Mouse (Mus musculus) embryonic stem cell, embryonic (primary cell): Measurements from ENCODE around the gene Zswim1.

Experiments
- CTCF ChIA-PET, 4 experiments: fragments of 300-600 bp in 2 of 4; fragments of 350-600 bp in 2 of 4; sonication (Branson Sonifier 250); formaldehyde crosslinking; loops; one replicate each; lab custom pipeline; 2022; ENCODE audit warnings: inconsistent platforms in 2 of 4; lab: Charles Lee
- POLR2A ChIA-PET, 4 experiments: fragments of 300-600 bp in 2 of 4; fragments of 350-600 bp in 2 of 4; sonication (Branson Sonifier 250); formaldehyde crosslinking; loops; one replicate each; lab custom pipeline; 2022; ENCODE audit warnings: antibody characterized with exemption in 4 of 4, inconsistent platforms in 1 of 4; lab: Charles Lee

The Zswim1 gene

DNA sequence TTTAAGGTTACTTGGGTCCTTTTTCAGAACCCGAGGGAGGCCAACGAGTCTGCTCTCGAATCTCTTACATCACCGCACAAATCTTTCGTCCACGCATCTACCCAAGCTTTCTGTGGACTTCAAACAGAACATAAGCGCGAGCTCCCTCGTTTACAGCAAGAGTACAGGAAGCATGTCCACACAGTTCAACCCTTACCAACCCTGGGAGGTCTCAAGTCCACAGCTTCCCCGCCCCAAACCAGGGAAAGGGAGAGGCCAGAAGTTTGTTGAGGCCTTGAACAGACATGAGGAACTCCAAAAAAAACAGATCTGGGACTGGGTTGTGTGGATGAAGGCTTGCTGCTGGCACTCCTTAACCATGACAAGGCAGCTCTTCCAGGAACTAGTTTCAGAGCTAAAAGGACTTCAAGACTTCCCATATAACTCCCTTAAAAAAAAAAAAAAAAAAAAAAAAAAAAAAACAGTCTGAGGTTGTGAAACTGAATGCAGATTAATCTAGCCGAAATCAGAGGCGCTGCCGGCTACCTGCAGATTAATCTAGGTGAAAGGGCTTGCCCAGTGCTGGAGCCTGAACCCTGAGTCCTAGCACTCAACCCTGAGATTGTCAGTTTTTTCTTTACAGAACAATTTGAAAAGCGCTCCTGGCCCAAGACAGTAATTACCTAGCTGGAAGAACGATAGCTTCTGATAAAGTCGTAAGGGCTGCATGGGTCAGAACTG lies 19.1 kb upstream of the Zswim1 start:
- POLR2A ChIA-PET: interaction anchor here in 3 of 4 experiments (0.6 to 24.1 kb wide), 38 partner anchors 9 to 343 kb away, joined by 3 to 694 read pairs (median 16); partner anchors contain the start of genes Ctsa (in 3 of the 3), Neurl2 (in 3 of the 3), Zswim1 (in 3 of the 3) and Pcif1 (in 2 of the 3)
- CTCF ChIA-PET: interaction anchor here (0.6 to 6.8 kb wide), 10 partner anchors 9 to 1275 kb away, joined by 3 to 68 read pairs (median 6); partner anchors contain the start of genes Wfdc10 (in 1 of the 4) and Wfdc9 (in 1 of the 4)

DNA sequence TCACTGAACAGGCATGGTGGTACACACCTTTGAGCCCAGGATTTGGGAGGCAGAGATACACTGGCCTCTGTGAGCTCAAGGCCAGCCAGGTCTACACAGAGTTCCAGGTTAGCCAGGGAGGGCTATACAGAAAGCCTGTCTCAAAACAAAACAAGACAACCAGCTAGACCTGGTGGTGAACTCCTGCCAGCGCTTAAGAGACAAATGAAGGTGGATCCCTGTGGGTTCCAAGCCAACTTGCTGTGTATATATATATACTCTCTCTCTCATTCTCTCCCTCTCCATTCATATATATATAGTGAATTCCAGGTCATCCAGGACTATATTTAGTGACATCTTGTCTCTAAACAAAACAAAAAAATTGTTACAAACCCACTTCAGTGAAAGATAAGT lies 18.6 kb upstream of the Zswim1 start:
- ChIA-PET CTCF (interaction anchor here (0.6 to 6.8 kb wide), 9 partner anchors 10 to 148 kb away, joined by 3 to 68 read pairs (median 10); partner anchors contain the start of genes Wfdc10 (in 1 of the 4), Wfdc9 (in 1 of the 4) and Zswim1 (in 1 of the 4)), POLR2A (interaction anchor here (0.8 to 24.1 kb wide), 52 partner anchors 10 to 1762 kb away, joined by 3 to 694 read pairs (median 9); partner anchors contain the start of genes Ctsa (in 3 of the 4), Neurl2 (in 3 of the 4), Zswim1 (in 3 of the 4) and Gm20458 (in 2 of the 4))

DNA sequence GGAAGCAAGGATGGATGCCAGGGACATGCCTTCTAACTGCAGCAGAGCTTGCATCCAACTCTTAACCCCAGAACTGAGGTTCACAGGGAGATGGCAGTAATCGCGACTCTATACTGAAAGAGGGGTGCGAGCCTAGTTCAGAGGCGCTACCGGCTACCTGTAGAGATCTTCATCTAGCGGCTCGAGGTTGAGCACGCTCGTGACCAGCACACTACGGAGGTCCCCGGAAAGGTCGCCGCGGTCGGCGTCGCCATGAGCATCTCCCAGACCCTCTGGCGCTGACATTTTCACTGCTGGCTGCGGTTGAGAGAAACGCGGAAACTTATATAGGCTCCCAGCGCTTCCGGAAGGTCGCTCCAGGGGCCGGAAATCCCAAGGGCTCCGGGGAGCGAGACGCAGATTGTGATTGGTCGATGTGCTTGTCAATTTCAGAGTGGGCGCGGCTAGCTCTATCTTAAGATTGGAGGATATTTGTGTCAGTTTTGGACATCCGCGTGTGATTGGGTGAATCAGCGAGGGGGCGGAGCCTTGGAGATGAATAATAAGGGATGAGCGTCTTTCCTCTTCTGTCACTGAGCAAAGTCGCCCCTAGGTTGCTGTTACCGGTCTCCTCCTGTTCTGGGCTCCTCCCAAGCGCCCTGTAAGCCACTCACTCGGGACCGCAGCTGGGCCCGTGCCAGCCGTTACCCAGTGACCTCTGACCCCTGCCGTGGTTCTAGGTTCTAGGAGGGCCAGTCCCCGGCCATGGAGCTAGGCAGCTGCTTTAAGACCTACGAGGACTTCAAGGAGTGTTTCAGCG lies 17.8 kb upstream of the Zswim1 start, which contains the start of the genes Acot8 and Zswim3:
Gene Acot8, minus strand, starts transcription at position 350 of the 799 bp plus-strand sequence.
Gene Zswim3, plus strand, starts transcription at position 566 of the 799 bp plus-strand sequence.
- ChIA-PET POLR2A (interaction anchor here (0.6 to 24.1 kb wide), 112 partner anchors 9 to 1763 kb away, joined by 3 to 694 read pairs (median 5); partner anchors contain the start of genes Zfp335 (in 4 of the 4), Zswim1 (in 4 of the 4), Ctsa (in 3 of the 4) and Neurl2 (in 3 of the 4)), CTCF (interaction anchor here (0.7 to 6.8 kb wide), 16 partner anchors 8 to 149 kb away, joined by 3 to 68 read pairs (median 4); partner anchors contain the start of genes Wfdc10 (in 1 of the 4), Wfdc9 (in 1 of the 4) and Zswim1 (in 1 of the 4))

DNA sequence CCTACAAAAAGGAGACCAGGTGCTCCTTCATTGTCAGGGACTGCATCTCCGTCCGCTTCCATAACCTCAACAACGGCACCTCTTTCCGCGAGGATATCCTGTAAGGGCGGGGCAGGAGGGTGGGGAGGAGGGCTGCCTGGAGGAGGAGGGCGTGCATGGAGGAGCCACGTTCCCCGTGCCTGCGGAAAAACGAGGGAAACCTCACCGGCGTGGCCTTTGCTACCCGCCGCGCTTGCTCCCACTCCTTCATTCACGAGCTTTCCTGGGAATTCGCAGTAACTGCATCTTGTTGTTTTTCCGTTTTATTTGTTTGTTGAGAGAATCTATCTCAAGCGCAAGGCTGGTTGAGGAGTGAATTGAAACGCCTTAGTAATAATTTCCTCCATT lies 17.2 kb upstream of the Zswim1 start:
- ChIA-PET CTCF (interaction anchor here in 3 of 4 experiments (0.7 to 6.8 kb wide), 11 partner anchors 11 to 149 kb away, joined by 3 to 68 read pairs (median 4); partner anchors contain the start of genes Wfdc10 (in 1 of the 3), Wfdc9 (in 1 of the 3) and Zswim1 (in 1 of the 3)), POLR2A (interaction anchor here (0.6 to 24.1 kb wide), 102 partner anchors 9 to 1176 kb away, joined by 3 to 694 read pairs (median 6); partner anchors contain the start of genes Zswim1 (in 4 of the 4), Ctsa (in 3 of the 4), Neurl2 (in 3 of the 4) and Pcif1 (in 3 of the 4))

DNA sequence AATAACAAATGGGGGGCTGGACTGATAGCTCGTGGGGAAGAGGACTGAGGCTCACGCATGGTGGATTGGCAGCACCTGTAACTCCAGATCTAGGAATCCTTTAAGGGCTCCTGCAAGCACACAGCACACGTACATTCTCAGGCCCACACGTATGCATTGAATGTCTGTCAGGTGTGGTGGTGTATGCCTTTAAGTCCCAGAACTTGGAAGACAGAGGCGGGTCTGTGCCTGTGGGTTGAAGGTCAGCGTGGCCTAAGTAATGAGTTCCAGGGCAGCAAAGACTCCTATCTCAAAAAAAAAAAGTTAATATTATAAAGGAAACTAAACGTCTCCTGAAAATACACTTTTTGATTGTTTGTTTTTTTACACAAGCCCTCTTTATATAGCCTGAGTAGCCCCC lies 15.9 kb upstream of the Zswim1 start:
- POLR2A ChIA-PET: interaction anchor here (1.0 to 24.1 kb wide), 29 partner anchors 8 to 111 kb away, joined by 3 to 694 read pairs (median 24); partner anchors contain the start of genes Ctsa (in 3 of the 4), Neurl2 (in 3 of the 4), Zswim1 (in 3 of the 4) and Pcif1 (in 2 of the 4)
- CTCF ChIA-PET: interaction anchor here in 2 of 4 experiments (0.6 to 6.8 kb wide), 6 partner anchors 11 to 162 kb away, joined by 3 to 68 read pairs (median 3); partner anchors contain the start of gene Ctsa (in 1 of the 2)

DNA sequence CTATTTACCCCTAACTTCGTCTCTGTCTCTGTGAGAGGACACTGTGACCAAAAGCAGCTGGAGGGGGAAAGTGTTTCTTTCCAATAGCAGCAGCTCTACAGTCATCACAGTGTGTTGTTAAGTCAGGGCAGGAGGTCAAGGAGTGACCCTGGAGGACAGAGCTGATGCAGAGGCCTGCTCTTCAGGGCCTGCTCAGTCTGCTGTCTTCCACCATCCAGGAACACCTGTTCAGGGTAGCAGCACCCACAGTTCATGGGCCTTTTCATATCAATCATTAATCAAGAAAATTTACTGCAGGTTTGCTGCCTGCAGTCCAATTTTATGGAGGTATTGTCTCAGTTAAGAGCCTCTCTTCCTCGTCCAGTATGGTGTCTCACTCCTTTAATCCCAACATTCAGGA lies 8.9 kb upstream of the Zswim1 start:
- ChIA-PET CTCF (interaction anchor here in 2 of 4 experiments (1.3 to 1.5 kb wide), 2 partner anchors 19 to 20 kb away, joined by 3 to 5 read pairs; no protein-coding TSS in a partner anchor), POLR2A (interaction anchor here in 3 of 4 experiments (1.1 to 18.2 kb wide), 7 partner anchors 6 to 26 kb away, joined by 5 to 694 read pairs (median 397); partner anchors contain the start of genes Acot8 (in 3 of the 3), Zswim3 (in 3 of the 3), Zswim1 (in 2 of the 3) and Ctsa (in 1 of the 3))

DNA sequence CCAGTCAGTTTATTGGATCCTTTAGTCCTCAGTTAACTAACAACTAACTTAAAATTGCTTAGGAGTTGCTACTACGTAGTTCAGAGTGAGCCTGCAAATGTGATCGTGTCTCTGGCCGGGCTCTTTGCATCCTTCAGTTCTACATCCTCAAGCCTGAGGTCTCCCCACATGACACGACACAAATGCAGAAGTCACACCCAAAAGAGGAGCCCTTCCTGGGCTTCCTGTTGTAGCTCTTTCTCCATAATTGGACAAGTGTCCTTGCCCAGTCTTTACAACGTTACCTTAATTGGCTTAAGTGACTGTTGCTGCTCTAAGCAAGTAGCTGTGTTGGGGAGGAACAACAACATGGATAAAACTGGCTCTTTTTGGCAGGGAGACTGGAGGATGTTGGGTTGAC lies 7.1 kb upstream of the Zswim1 start:
- ChIA-PET POLR2A (interaction anchor here (0.5 to 18.2 kb wide), 17 partner anchors 8 to 666 kb away, joined by 3 to 694 read pairs (median 5); partner anchors contain the start of genes Acot8 (in 3 of the 4), Zswim3 (in 3 of the 4), Ctsa (in 2 of the 4) and Neurl2 (in 2 of the 4)), CTCF (interaction anchor here (0.6 to 2.4 kb wide), 4 partner anchors 21 to 146 kb away, joined by 3 to 10 read pairs (median 3); no protein-coding TSS in a partner anchor)

DNA sequence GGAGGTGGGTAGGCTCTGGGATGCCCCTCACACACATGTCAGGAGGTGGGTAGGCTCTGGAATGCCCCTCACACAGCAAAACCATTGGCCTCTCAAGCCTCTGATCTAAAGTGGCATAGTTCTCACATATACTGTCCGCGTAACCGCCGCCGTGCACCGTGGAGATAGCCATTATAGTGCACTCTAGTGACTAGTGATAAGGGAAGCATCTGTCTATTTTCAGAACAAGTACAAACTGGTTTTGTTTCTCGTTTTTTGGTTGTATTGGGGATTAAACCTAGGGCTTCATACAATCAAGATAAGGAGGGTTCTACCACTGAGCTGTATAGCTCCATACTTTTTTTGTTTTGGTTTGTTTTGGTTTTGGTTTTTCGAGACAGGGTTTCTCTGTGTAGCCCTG lies 6.7 kb upstream of the Zswim1 start:
- ChIA-PET POLR2A (interaction anchor here in 3 of 4 experiments (0.6 to 18.2 kb wide), 15 partner anchors 9 to 667 kb away, joined by 3 to 694 read pairs (median 6); partner anchors contain the start of genes Acot8 (in 3 of the 3), Zswim3 (in 3 of the 3), Ctsa (in 2 of the 3) and Neurl2 (in 2 of the 3)), CTCF (interaction anchor here in 3 of 4 experiments (0.6 to 2.4 kb wide), 3 partner anchors 22 to 90 kb away, joined by 3 to 10 read pairs (median 3); no protein-coding TSS in a partner anchor)

DNA sequence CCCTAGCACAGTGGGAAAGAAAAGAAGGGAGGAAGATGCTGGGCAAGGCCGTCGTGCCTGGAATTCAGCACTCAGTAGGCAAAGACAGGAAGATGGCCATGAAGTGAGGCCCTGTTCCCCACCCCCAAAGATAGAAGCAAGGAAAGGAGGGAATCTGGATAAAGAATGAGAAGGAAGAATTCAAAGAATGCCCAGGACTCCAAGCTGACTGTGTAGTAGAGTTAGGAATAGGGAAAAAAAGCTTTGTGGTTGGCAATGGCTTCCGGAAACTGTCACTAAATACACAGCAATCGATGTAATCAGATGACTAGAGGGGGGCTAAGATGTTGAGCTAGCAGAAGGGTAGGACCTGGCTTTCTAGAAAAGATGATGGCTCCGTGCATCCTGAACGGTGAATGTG lies 5.3 kb upstream of the Zswim1 start:
- ChIA-PET POLR2A (interaction anchor here in 3 of 4 experiments (0.7 to 18.2 kb wide), 18 partner anchors 9 to 95 kb away, joined by 3 to 694 read pairs (median 6); partner anchors contain the start of genes Acot8 (in 3 of the 3), Zswim3 (in 3 of the 3), Ctsa (in 2 of the 3) and Neurl2 (in 2 of the 3)), CTCF (interaction anchor here in 2 of 4 experiments (1.4 to 1.8 kb wide), 3 partner anchors 23 to 26 kb away, joined by 3 to 14 read pairs (median 5); no protein-coding TSS in a partner anchor)

DNA sequence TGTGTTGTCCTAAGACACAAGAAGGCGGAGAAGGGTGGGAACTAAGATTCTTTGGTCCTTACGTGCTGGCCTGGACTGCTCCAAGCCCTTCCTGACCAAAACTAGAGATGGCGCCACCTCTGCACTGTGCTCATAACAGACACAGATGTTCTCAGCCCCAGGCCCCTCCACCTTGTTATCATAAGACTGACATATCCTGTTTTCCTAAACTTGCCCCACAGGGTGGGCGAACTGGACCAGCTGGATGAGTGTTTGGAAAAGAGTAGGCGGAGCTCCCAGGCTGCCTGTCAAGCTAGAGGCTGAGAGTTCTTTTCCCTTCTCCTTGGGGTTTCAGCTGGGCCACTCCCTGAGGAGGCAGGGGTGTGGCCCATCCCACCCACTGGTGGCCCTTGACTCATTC lies 4.8 kb upstream of the Zswim1 start:
- ChIA-PET CTCF (interaction anchor here in 3 of 4 experiments (0.7 to 1.8 kb wide), 5 partner anchors 11 to 44 kb away, joined by 3 to 14 read pairs (median 3); no protein-coding TSS in a partner anchor), POLR2A (interaction anchor here (0.6 to 18.2 kb wide), 20 partner anchors 8 to 94 kb away, joined by 3 to 694 read pairs (median 6); partner anchors contain the start of genes Acot8 (in 3 of the 4), Zswim3 (in 3 of the 4), Ctsa (in 2 of the 4) and Neurl2 (in 2 of the 4))

DNA sequence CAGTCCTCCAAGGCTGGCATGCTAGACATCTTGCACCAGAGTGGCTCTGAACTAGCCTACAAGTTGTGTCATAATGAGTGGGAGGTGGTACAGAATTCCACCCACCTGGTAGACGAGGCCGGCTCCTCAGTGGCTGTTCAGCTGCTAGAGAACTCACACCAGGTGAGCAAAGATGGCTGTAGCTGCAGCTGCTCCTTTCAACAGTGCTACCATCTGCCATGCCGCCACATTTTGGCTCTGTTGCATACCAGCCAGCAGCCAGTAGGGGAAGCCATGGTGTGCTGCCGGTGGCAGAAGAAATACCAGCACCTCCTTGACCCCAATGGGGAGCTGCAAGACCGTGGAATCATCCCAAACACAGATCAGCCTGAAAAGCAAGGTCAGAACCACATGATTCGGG lies 1.4 kb upstream of the Zswim1 start:
- ChIA-PET CTCF (interaction anchor here in 3 of 4 experiments (0.6 to 3.3 kb wide), 8 partner anchors 12 to 94 kb away, joined by 3 to 19 read pairs (median 4); partner anchors contain the start of genes Ctsa (in 1 of the 3) and Zfp335 (in 1 of the 3)), POLR2A (interaction anchor here in 3 of 4 experiments (0.5 to 18.2 kb wide), 19 partner anchors 14 to 975 kb away, joined by 3 to 694 read pairs (median 75); partner anchors contain the start of genes Acot8 (in 3 of the 3), Ctsa (in 3 of the 3), Neurl2 (in 3 of the 3) and Zswim3 (in 3 of the 3))

DNA sequence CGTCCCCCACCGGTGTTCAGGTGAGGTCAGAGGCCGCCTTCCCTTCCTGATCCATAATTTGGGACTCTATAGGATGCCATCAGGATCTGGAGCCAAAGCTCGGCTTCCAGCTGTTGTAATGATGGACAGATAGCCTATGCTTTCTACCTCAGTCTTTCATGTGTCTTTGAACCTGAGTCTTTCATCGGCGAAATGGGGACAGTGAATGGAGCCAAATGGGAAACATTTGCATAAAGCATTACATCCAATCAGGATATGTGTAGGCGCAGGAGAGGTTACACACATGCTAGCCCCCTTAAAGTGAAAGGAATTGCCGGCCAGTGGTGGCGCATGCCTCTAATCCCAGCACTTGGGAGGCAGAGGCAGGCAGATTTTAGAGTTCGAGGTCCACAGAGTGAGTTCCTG lies 697 bp downstream of the Zswim1 start:
- CTCF ChIA-PET: interaction anchor here (0.6 to 3.3 kb wide), 25 partner anchors 9 to 363 kb away, joined by 3 to 52 read pairs (median 4); partner anchors contain the start of genes Acot8 (in 2 of the 4), Ctsa (in 2 of the 4), Neurl2 (in 2 of the 4) and Zswim3 (in 2 of the 4)

DNA sequence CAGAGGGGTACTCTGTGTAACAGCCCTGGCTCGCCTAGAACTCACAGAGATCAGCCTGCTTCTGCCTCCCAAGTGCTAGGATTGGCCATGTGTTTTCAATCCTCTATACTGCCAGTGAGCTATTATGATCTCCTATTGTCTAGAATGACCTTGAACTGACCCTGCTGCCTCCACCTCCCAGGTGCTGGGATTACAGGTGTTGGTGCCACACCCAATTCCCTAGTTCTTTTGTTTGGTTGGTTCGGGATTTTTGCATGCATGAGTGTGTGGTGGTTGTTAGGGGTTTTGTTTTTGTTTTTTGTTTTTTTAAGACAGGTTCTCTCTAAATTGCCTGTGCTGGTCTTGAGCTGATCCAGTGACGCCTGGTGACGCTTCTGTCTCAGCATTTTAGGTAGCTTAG lies 1.5 kb downstream of the Zswim1 start:
- ChIA-PET CTCF (interaction anchor here (0.5 to 4.6 kb wide), 17 partner anchors 9 to 610 kb away, joined by 3 to 52 read pairs (median 5); partner anchors contain the start of genes Acot8 (in 2 of the 4), Zswim3 (in 2 of the 4), Ctsa (in 1 of the 4) and Gm20458 (in 1 of the 4)), POLR2A (interaction anchor here (0.6 to 18.2 kb wide), 92 partner anchors 9 to 1772 kb away, joined by 3 to 694 read pairs (median 6); partner anchors contain the start of genes Acot8 (in 4 of the 4), Ctsa (in 4 of the 4), Zswim3 (in 4 of the 4) and Neurl2 (in 3 of the 4))

More for the DNA sequence above, 697 bp downstream of the Zswim1 start:
- POLR2A ChIA-PET: interaction anchor here (0.6 to 18.2 kb wide), 90 partner anchors 8 to 752 kb away, joined by 3 to 694 read pairs (median 5); partner anchors contain the start of genes Acot8 (in 4 of the 4), Ctsa (in 4 of the 4), Zswim3 (in 4 of the 4) and Neurl2 (in 3 of the 4)

DNA sequence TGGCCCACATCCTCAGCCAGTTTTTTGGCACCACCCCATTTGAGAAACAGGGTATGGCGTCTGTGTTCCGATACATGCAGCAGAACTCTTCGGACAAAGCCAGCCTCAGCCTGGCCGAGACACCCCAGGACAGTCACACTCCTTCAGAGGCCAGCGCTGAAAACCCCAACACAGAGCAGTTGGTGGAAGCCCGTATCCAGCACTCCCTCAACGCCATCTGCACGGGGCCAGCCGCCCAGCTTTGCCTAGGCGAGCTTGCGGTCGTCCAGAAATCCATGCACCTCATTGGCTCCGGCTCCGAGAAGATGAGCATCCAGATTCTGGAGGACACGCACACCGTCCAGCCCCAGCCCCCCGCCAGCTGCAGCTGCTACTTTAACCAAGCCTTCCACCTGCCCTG lies 3.0 kb downstream of the Zswim1 start:
- POLR2A ChIA-PET: interaction anchor here in 3 of 4 experiments (0.6 to 18.2 kb wide), 33 partner anchors 8 to 985 kb away, joined by 3 to 694 read pairs (median 22); partner anchors contain the start of genes Acot8 (in 3 of the 3), Ctsa (in 3 of the 3), Neurl2 (in 3 of the 3) and Zswim3 (in 3 of the 3)
- CTCF ChIA-PET: interaction anchor here in 3 of 4 experiments (0.5 to 4.6 kb wide), 6 partner anchors 30 to 700 kb away, joined by 3 to 22 read pairs (median 6); no protein-coding TSS in a partner anchor
